Comparison of ENCODE assay signal across 8 mouse cellular contexts in the genomic region with DNA sequence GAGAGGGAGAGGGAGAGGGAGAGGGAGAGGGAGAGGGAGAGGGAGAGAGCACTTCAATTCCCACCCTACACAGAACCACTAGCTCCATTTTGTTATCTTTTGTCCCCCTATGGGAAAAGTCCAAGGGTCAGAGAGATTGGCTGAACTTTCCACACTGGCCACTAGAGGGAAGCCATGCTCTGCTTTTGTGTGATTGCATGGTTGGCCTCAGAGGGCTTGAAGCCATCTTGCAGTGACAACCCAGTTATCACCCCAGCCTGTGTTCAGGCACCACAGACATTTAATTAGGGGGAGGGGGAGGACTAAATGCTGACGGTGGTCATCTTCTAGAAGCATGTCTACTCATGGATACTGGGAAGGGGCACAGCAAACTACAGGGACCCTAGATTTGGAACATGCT.
A peak's percentile ranks its signal among the peaks of the same experiment; 100 is the strongest.
DNase-seq lines count a peak whose midpoint lies in the region; ATAC-seq and TF ChIP-seq lines count a peak whose summit lies in the region.

No protein-coding gene starts in this region.

- no peaks in the 10 kb centered on the region for H3K9me3 ChIP-seq in kidney, postnatal 0 days (replicated peaks; ENCODE audit: low read length)
- H3K9me3 ChIP-seq in liver, embryonic 13.5 days (replicated peaks): no peaks in the 10 kb centered on the region

- H3K27me3 ChIP-seq in C2C12 (ENCODE audit: control insufficient read depth, insufficient read depth, insufficient read length) (no peaks in the 10 kb centered on the region), myocyte (ENCODE audit: control insufficient read depth, insufficient read depth, insufficient read length) (no peaks in the 10 kb centered on the region)
- H3K27me3 ChIP-seq in kidney, postnatal 0 days (ENCODE audit: insufficient read depth, low read length): no peaks in the 10 kb centered on the region
- no peaks in the 10 kb centered on the region for H3K27me3 ChIP-seq in liver, embryonic 13.5 days

- H3K9ac ChIP-seq in kidney, postnatal 0 days (ENCODE audit: low read depth, low read length): no peak overlapping the region
- no peak overlapping the region for H3K9ac ChIP-seq in liver, embryonic 13.5 days

- TF ChIP-seq POLR2A in myocyte (IDR thresholded peaks at IDR 0.05; ENCODE audit: insufficient read length, low read depth): no peak

- H3K79me2 ChIP-seq in C2C12 (ENCODE audit: control insufficient read depth, insufficient read depth) (no peaks in the 10 kb centered on the region), myocyte (ENCODE audit: control insufficient read depth, insufficient read depth) (no peaks in the 10 kb centered on the region)

- no peak overlapping the region for H3K4me2 ChIP-seq in kidney, postnatal 0 days (ENCODE audit: low read length)
- no peak overlapping the region for H3K4me2 ChIP-seq in liver, embryonic 13.5 days
- H3K4me2 ChIP-seq in myocyte (ENCODE audit: low read depth): peak overlapping the region; percentile 26

- H3ac ChIP-seq in C2C12 (ENCODE audit: control insufficient read depth, insufficient read length, low read depth) (no peak overlapping the region), myocyte (ENCODE audit: control insufficient read depth, insufficient read length) (no peak overlapping the region)

- no peak overlapping the region for H3K27ac ChIP-seq in kidney, postnatal 0 days
- no peak overlapping the region for H3K27ac ChIP-seq in liver, embryonic 13.5 days

- no peaks in the 10 kb centered on the region for H3K4me1 ChIP-seq in kidney, postnatal 0 days (replicated peaks; ENCODE audit: insufficient read depth, low read length)
- H3K4me1 ChIP-seq in liver, embryonic 13.5 days (replicated peaks): no peaks in the 10 kb centered on the region; the same call in 1 of the 2 replicates

- H3K36me3 ChIP-seq in C2C12 (ENCODE audit: control insufficient read depth, insufficient read depth): no peaks in the 10 kb centered on the region
- H3K36me3 ChIP-seq in kidney, postnatal 0 days (ENCODE audit: insufficient read depth, low read length): no peaks in the 10 kb centered on the region
- H3K36me3 ChIP-seq in liver, embryonic 13.5 days: no peaks in the 10 kb centered on the region
- H3K36me3 ChIP-seq in myocyte (ENCODE audit: control insufficient read depth, insufficient read depth): no peaks in the 10 kb centered on the region

- H3K79me3 ChIP-seq in C2C12 (ENCODE audit: low read depth): no peaks in the 10 kb centered on the region

- 0% methylated on average over 1 of the region's 1 CpGs for WGBS in kidney, postnatal 0 days
- WGBS in liver, embryonic 13.5 days (ENCODE audit: insufficient replicate concordance): 0% methylated on average over 1 of the region's 1 CpGs

- H3K4me3 ChIP-seq in C2C12 (ENCODE audit: insufficient read depth, poor library complexity, severe bottlenecking) (no peak overlapping the region), myocyte (no peak overlapping the region)
- H3K4me3 ChIP-seq in kidney, postnatal 0 days (replicated peaks; ENCODE audit: low read depth, low read length): no peak overlapping the region
- no peak overlapping the region for H3K4me3 ChIP-seq in liver, embryonic 13.5 days (replicated peaks)

- peak; percentile 71 for DNase-seq in adrenal gland, adult 8-10 months
- peak; percentile 85 for DNase-seq in embryo, embryonic 11 days
- DNase-seq in heart, adult 9 months (ENCODE audit: low spot score in 2 of 2): peak; percentile 62 to 69
- DNase-seq in kidney, postnatal 0 days (ENCODE audit: low spot score): peak; percentile 77
- DNase-seq in liver, embryonic 13.5 days: peak; percentile 56
- peak; percentile 50 to 78 for DNase-seq in spleen, postnatal 10 days (ENCODE audit: low spot score in 2 of 2)

- peak; percentile 57; the same call in 1 of the 2 replicates for ATAC-seq in kidney, postnatal 0 days (replicated peaks; ENCODE audit: low FRiP score, low read depth)
- peak; percentile 63 for ATAC-seq in liver, embryonic 13.5 days (ENCODE audit: low read depth)

- peak; percentile 80 for TF ChIP-seq CTCF in C2C12 (IDR thresholded peaks at IDR 0.05; ENCODE audit: control insufficient read depth, insufficient read depth, insufficient read length)
- TF ChIP-seq CTCF in kidney, postnatal 0 days (IDR thresholded peaks at IDR 0.05; ENCODE audit: low read depth): peak; percentile 93

TF ChIP-seq in C2C12, 6 proteins besides CTCF, POLR2A, EP300 and RAD21:
- TF ChIP-seq FOSL1 (IDR thresholded peaks at IDR 0.05; ENCODE audit: insufficient read depth, low read length, poor library complexity, severe bottlenecking): no peak
- TF ChIP-seq CEBPB (IDR thresholded peaks at IDR 0.05; ENCODE audit: low read depth): no peak
- no peak for TF ChIP-seq MAX (IDR thresholded peaks at IDR 0.05)
- TF ChIP-seq USF1 (IDR thresholded peaks at IDR 0.05; ENCODE audit: low read depth): no peak
- TF ChIP-seq MYOD1 (IDR thresholded peaks at IDR 0.05; ENCODE audit: control insufficient read depth, insufficient read length, low read depth): no peak
- TF ChIP-seq MYOG (IDR thresholded peaks at IDR 0.05; ENCODE audit: control insufficient read depth, extremely low read depth, insufficient read length): no peak

TF ChIP-seq in myocyte, 11 proteins besides CTCF, POLR2A, EP300 and RAD21:
- no peak for TF ChIP-seq MYOG (IDR thresholded peaks at IDR 0.05; ENCODE audit: control insufficient read depth in 1 of 3, insufficient read depth in 1 of 3, insufficient read length in 2 of 3, low read depth in 2 of 3)
- no peak for TF ChIP-seq TCF12 (IDR thresholded peaks at IDR 0.05; ENCODE audit: insufficient read depth, poor library complexity, severe bottlenecking)
- no peak for TF ChIP-seq MYOD1 (IDR thresholded peaks at IDR 0.05; ENCODE audit: control insufficient read depth in 1 of 3, insufficient read length in 2 of 3, low read depth in 2 of 3)
- no peak for TF ChIP-seq TCF3 (IDR thresholded peaks at IDR 0.05; ENCODE audit: insufficient read length, low read depth)
- TF ChIP-seq REST (IDR thresholded peaks at IDR 0.05; ENCODE audit: insufficient read depth, insufficient read length): no peak
- no peak for TF ChIP-seq USF1 (IDR thresholded peaks at IDR 0.05; ENCODE audit: low read depth)
- no peak for TF ChIP-seq POLR2AphosphoS2 (IDR thresholded peaks at IDR 0.05; ENCODE audit: insufficient read length, low read depth)
- no peak for TF ChIP-seq CEBPB (IDR thresholded peaks at IDR 0.05; ENCODE audit: insufficient read depth, poor library complexity, severe bottlenecking)
- no peak for TF ChIP-seq SRF (IDR thresholded peaks at IDR 0.05; ENCODE audit: control insufficient read depth, insufficient read length, low read depth)
- no peak for TF ChIP-seq E2F4 (IDR thresholded peaks at IDR 0.05; ENCODE audit: insufficient read depth)
- no peak for TF ChIP-seq MAX (IDR thresholded peaks at IDR 0.05; ENCODE audit: low read depth)
